Mouse (Mus musculus) stomach, embryonic 14.5 days (tissue): ENCODE data around the gene Rnf212. TPM values are rescaled to one million over a fixed set of nuclear protein-coding genes. Genes with fewer than 3 reads are reported as not detected.
"Not testable (repeated sequence)": the region's sequence is repeated elsewhere in the genome, so short reads cannot be mapped to it uniquely, and the experiment has no call there.

Experiments
- ATAC-seq: fragments of 200-750 bp; cut with Nextera tagmentation; 2 replicates; pipeline ENCODE4 v1.8.0; 2017; ENCODE audit warnings: low read depth, moderate TSS enrichment; ENCODE audit not compliant: insufficient number of reproducible peaks, insufficient read depth, low FRiP score
- H3K27ac ChIP-seq: fragments of 300-500 bp; sonication (generic); 2 replicates; pipeline ENCODE4 v1.5.1; 2014; ENCODE audit warnings: mild to moderate bottlenecking, low read length, moderate library complexity, mixed read lengths
- H3K27me3 ChIP-seq: fragments of 300-500 bp; sonication (generic); 2 replicates; pipeline ENCODE4 v1.6.1; 2014; ENCODE audit warnings: low read length, control low read depth, mixed read lengths; ENCODE audit not compliant: control insufficient read depth, insufficient read depth
- H3K36me3 ChIP-seq: fragments of 300-500 bp; sonication (generic); 2 replicates; pipeline ENCODE4 v1.6.1; 2014; ENCODE audit warnings: mild to moderate bottlenecking, control low read depth, low read length, moderate library complexity, mixed read lengths; ENCODE audit not compliant: control insufficient read depth, insufficient read depth
- H3K4me1 ChIP-seq: fragments of 300-500 bp; sonication (generic); 2 replicates; pipeline ENCODE4 v1.6.1; 2014; ENCODE audit warnings: low read length, control low read depth, mixed read lengths; ENCODE audit not compliant: control insufficient read depth, insufficient read depth
- H3K4me2 ChIP-seq: fragments of 300-500 bp; sonication (generic); replicated peaks from 2 replicates; pipeline ENCODE4 v1.6.1; 2014; ENCODE audit warnings: low read depth, low read length, control low read depth
- H3K4me3 ChIP-seq: fragments of 300-500 bp; sonication (generic); 2 replicates; pipeline ENCODE4 v1.5.1; 2014; ENCODE audit warnings: low read depth, low read length, control low read depth
- H3K9ac ChIP-seq: fragments of 300-500 bp; sonication (generic); replicated peaks from 2 replicates; pipeline ENCODE4 v1.6.1; 2014; ENCODE audit warnings: low read depth, mild to moderate bottlenecking, control low read depth, low read length, moderate library complexity, mixed read lengths
- H3K9me3 ChIP-seq: fragments of 300-500 bp; sonication (generic); 2 replicates; pipeline ENCODE4 v1.6.1; 2016; ENCODE audit warnings: low read depth, low read length, control low read depth; ENCODE audit not compliant: control insufficient read depth
- WGBS: fragments of 180-500 bp; shearing (Covaris S2); extraction: QIAGEN DNeasy Blood & Tissue Kit; methylation state at CpG from one replicate; pipeline ENCODE4 v1.1.7; 2014; 5-methylcytosine and 5-hydroxymethylcytosine counted together
- polyA plus RNA-seq: library from polyadenylated mRNA; unstranded; fragments of >200 nt; fragmentation: Nextera tagmentation; extraction: Ambion mirVana; gene quantifications from 2 replicates; pipeline ENCODE4 v1.2.1, GENCODE M21; 2014

Rnf212 gene
- not detected in 2 replicates for polyA plus RNA-seq

- H3K9ac ChIP-seq = no peak within 1 kb of the TSS
- H3K36me3 ChIP-seq = no peaks in the 10 kb centered on the region
- no peaks in the 10 kb centered on the region for H3K4me1 ChIP-seq
- no peak within 1 kb of the TSS for H3K4me3 ChIP-seq
- 70% methylated on average over 40 of the region's 40 CpGs for WGBS
- no peaks in the 10 kb centered on the region for H3K9me3 ChIP-seq
- no peaks in the 10 kb centered on the region for H3K27me3 ChIP-seq
- no peak within 1 kb of the TSS for H3K4me2 ChIP-seq
- no peak for ATAC-seq
- H3K27ac ChIP-seq = no peak within 1 kb of the TSS
These were observed at the start of gene Rnf212 for GRCm38 (mm10) chr5:108774630-108775306. Rnf212 (minus strand) TSS chr5:108774982.

GRCm38 (mm10) chr5:108823276-108823675, 48.5 kb upstream of the Rnf212 start:
- H3K27ac ChIP-seq = no peak overlapping the region
- ATAC-seq = no peak
- no peaks in the 10 kb centered on the region for H3K4me1 ChIP-seq
- no peak overlapping the region for H3K9ac ChIP-seq
- H3K27me3 ChIP-seq = no peaks in the 10 kb centered on the region
- H3K9me3 ChIP-seq = no peaks in the 10 kb centered on the region
- no peak overlapping the region for H3K4me3 ChIP-seq
- H3K36me3 ChIP-seq = no peaks in the 10 kb centered on the region
- H3K4me2 ChIP-seq = no peak overlapping the region
- 73% methylated on average over 2 of the region's 2 CpGs for WGBS

GRCm38 (mm10) chr5:108808750-108809149, 34.0 kb upstream of the Rnf212 start, which contains the start of gene Vmn2r8:
Vmn2r8 (minus strand) TSS chr5:108808850.
- not testable (repeated sequence) for H3K27ac ChIP-seq, H3K9me3 ChIP-seq, H3K9ac ChIP-seq, H3K4me2 ChIP-seq, H3K27me3 ChIP-seq, H3K36me3 ChIP-seq, H3K4me3 ChIP-seq, ATAC-seq, H3K4me1 ChIP-seq
- 60% methylated on average over 2 of the region's 2 CpGs for WGBS

GRCm38 (mm10) chr5:108803646-108804045, 28.9 kb upstream of the Rnf212 start:
- Histone ChIP-seq H3K36me3 (no peaks in the 10 kb centered on the region), H3K4me2 (no peak overlapping the region), H3K4me3 (no peak overlapping the region), H3K9me3 (no peaks in the 10 kb centered on the region), H3K4me1 (no peaks in the 10 kb centered on the region), H3K9ac (no peak overlapping the region), H3K27ac (no peak overlapping the region), H3K27me3 (no peaks in the 10 kb centered on the region)
- WGBS = 16% methylated on average over 1 of the region's 1 CpGs
- no peak for ATAC-seq

- H3K4me1 ChIP-seq, ATAC-seq, H3K4me2 ChIP-seq, H3K4me3 ChIP-seq, H3K9me3 ChIP-seq, H3K9ac ChIP-seq, H3K27ac ChIP-seq, H3K36me3 ChIP-seq, H3K27me3 ChIP-seq: not testable (repeated sequence)
- 75% methylated on average over 2 of the region's 2 CpGs for WGBS
These were observed 20.5 kb upstream of the Rnf212 start, which contains the start of gene Tmed11 for GRCm38 (mm10) chr5:108795263-108795662. Tmed11 (minus strand) TSS chr5:108795363.

- H3K4me2 ChIP-seq, H3K9ac ChIP-seq, H3K9me3 ChIP-seq, H3K4me3 ChIP-seq, H3K36me3 ChIP-seq, H3K27me3 ChIP-seq, ATAC-seq, H3K4me1 ChIP-seq, H3K27ac ChIP-seq: not testable (repeated sequence)
- 35% methylated on average over 1 of the region's 1 CpGs for WGBS
These were observed 15.6 kb upstream of the Rnf212 start for GRCm38 (mm10) chr5:108790385-108790784.

GRCm38 (mm10) chr5:108760002-108760401, 14.8 kb downstream of the Rnf212 start:
- WGBS = 80% methylated on average over 2 of the region's 2 CpGs
- Histone ChIP-seq H3K4me2 (no peak overlapping the region), H3K27ac (no peak overlapping the region), H3K9me3 (no peaks in the 10 kb centered on the region), H3K4me3 (no peak overlapping the region), H3K27me3 (no peaks in the 10 kb centered on the region), H3K36me3 (no peaks in the 10 kb centered on the region), H3K4me1 (no peaks in the 10 kb centered on the region), H3K9ac (no peak overlapping the region)
- ATAC-seq = no peak

GRCm38 (mm10) chr5:108758396-108758795, 16.4 kb downstream of the Rnf212 start:
- no peak for ATAC-seq

GRCm38 (mm10) chr5:108751258-108751657, 23.5 kb downstream of the Rnf212 start:
- 80% methylated on average over 4 of the region's 4 CpGs for WGBS
- H3K9me3 ChIP-seq, H3K4me2 ChIP-seq, ATAC-seq, H3K4me1 ChIP-seq, H3K36me3 ChIP-seq, H3K27ac ChIP-seq, H3K4me3 ChIP-seq, H3K27me3 ChIP-seq, H3K9ac ChIP-seq: not testable (repeated sequence)

More at GRCm38 (mm10) chr5:108758396-108758795, 16.4 kb downstream of the Rnf212 start:
- Histone ChIP-seq H3K36me3 (no peaks in the 10 kb centered on the region), H3K4me1 (no peaks in the 10 kb centered on the region), H3K27me3 (no peaks in the 10 kb centered on the region), H3K4me3 (no peak overlapping the region), H3K9ac (no peak overlapping the region), H3K27ac (no peak overlapping the region), H3K9me3 (no peaks in the 10 kb centered on the region), H3K4me2 (no peak overlapping the region)
- WGBS = 61% methylated on average over 3 of the region's 3 CpGs
